Mouse (Mus musculus) induced T-regulatory cell, adult 2 months (primary cell): Measurements from ENCODE around the gene Pld2.

Experiments
- DNase-seq: peaks from one replicate; pipeline ENCODE4 v3.0.0-alpha.2; 2012; ENCODE audit warnings: low read depth

The Pld2 gene

DNA sequence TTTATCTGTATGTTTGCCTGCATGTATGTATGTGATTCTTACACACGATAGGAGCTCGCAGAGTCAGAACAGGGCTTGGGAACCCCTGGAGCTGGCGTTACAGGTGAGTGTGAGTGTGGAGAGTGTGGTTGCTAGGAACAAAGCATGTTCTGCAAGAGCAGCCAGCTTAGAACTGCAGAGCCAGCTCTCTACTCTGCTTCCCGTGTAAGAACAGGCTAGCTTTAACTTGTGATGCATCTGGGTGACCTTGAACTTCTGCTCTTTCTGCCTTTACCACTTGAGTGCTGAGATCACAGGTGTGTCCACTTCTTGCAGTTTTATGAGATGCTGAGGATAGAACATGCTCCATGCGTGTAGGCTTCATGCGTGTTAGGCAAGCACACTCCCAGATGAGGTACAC, 39.1 kb downstream of the Pld2 start:
- no peak for DNase-seq

DNA sequence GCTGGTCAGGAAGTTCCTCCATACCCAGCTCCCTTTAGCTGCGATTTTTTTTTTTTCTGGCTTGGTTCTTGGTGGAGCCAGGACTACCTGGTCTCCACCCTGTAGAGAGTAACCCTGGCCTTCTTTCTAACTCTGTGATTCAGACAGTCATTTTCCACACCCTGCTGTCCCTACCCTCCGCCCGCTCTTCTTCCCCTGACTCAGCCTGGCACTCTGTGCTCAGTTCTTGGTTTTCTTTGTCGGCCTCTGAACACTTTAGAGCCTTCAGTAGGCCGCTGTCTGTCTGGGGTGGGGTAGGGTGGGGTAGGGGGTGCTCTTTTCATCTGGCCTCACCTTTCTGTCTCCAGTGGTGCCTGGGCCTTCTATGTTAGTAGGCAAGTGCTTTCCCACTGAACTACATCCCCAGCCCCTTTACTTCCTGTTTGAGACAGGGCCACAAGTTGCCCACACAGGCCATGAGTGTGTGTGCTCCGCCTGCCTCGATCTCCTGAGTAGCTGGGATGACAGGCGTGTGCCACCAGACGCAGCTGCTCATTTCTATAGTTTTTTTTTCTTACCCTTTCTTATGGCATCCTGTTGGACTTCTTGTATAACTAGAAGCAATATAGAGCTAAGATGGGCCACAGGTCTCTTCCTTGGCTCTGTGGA, 40.0 kb downstream of the Pld2 start:
- DNase-seq = peak; percentile 71

DNA sequence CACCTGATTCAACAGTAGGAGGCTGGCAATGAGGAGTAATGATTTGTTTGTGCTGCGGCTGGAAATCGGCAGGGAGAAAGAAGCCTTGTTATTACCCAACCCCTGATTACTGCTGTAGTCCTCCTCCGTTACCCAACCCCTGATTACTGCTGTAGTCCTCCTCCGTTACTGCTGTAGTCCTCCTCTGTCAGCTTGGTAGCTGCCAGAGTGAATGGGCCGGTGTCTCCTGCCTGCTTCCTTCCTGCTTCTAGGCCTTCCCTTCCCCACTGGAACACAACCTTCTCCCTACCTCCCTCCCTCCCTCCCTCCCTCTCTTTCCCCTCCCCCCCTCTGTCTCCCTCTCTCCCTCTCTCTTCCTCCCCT, 40.5 kb downstream of the Pld2 start:
- no peak for DNase-seq

- peak; percentile 83 for DNase-seq
These were observed 41.1 kb downstream of the Pld2 start for GRCm38 (mm10) chr11:70580921-70581320.

GRCm38 (mm10) chr11:70582196-70582595, 42.3 kb downstream of the Pld2 start:
- DNase-seq = no peak

GRCm38 (mm10) chr11:70583022-70583714, 43.3 kb downstream of the Pld2 start:
- DNase-seq = no peak

DNA sequence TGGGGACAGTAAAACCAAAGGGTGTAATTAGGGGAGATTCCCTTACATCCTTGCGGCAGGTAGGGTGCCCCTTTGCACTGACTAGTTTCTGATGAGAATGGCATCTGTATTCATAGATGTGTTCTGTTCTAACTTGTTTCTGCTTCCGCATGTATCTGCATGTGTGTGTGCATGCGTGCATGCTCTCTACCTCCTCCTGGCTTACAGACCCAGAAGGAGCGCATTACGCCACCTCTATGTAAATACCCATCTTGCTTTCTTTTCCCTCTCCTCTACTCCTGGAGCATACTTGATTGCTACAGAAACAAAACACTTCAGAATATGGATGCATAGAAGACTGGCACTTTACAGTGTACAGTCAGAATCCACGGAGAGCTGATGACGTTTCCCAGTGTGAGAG, 43.9 kb downstream of the Pld2 start:
- DNase-seq = no peak

- DNase-seq = no peak
These were observed 45.6 kb downstream of the Pld2 start for GRCm38 (mm10) chr11:70585457-70585856.

- no peak for DNase-seq
These were observed 46.4 kb downstream of the Pld2 start for GRCm38 (mm10) chr11:70586261-70586660.

- DNase-seq = no peak
These were observed 47.1 kb downstream of the Pld2 start for GRCm38 (mm10) chr11:70586954-70587353.

GRCm38 (mm10) chr11:70591733-70592132, 51.9 kb downstream of the Pld2 start:
- DNase-seq = peak; percentile 56

DNA sequence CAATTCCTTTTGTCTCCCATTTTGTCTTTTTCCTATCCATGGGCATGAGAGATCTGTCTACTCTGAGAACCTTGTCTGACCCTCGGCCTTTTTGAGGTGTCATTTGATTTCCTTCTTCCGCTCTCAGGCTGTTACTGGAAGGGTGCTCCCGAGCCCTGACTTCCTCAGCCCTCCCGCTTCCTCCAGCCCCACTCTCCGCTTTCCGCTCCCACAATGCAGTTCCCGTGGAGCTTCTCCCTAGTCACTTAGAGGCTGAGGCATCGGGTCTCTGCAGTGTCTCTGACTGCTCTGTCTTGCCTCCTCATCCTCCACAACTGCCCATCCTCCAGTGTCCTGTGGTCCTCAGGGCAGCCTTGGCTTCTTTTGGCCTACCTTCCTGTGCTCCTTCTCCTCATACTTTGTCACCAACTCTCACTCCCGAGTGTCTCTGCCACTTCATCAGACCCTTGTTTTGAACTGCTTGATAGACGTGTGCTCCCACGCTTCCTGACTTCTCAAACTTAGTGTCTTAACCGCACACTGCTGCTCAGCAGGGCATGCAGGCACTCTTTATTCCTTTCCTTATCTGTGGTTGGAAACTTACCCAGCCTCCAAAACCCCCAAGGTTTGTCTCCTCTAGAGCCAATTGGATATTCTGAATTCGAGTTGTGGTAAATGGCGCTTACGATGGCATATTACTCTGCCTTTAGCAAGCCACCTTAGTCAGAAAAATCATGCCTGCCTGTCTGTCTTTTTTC, 54.6 kb downstream of the Pld2 start:
- DNase-seq = peak; percentile 76

DNA sequence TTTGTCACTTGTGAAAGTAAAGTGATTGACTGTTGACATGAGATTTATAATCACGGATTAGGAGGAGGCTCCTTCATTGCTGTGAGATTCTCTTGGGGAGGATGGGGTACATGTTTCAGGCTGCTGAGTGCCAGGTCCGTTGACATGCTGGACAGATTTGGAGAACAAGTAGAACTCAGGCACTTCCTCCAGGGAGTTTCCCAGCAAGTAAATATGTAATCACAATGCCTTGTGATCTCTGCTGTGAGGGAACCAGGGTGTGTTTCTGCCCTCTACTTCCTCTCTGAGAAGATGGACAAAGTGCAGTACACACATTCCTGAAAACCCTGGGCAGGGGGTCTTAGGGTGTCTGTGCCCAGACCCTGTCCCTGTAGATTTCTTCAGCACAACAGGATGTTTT, 55.8 kb downstream of the Pld2 start:
- peak; percentile 62 for DNase-seq

- peak; percentile 20 for DNase-seq
These were observed 56.2 kb downstream of the Pld2 start for GRCm38 (mm10) chr11:70596094-70596493.

DNA sequence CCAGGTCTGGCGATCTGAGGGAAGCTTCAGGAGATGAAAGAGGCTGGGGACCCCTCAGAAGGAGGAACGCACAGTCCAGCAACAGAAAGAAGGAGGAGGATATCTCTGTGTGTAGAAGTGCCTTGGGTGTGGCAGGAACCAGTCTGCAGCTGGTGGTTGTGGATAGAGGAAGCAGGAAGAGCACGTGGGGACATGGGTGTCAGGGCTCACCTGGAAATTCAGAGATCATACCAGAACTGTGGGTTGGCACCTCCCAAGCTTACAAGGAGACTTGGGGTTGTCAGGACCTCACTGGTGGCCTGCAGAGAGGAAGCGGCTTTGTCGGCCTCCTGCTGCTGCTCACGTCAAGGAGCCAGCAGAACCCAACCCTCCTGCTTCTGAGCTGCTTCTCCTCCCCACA, 57.4 kb downstream of the Pld2 start:
- DNase-seq = peak; percentile 60

DNA sequence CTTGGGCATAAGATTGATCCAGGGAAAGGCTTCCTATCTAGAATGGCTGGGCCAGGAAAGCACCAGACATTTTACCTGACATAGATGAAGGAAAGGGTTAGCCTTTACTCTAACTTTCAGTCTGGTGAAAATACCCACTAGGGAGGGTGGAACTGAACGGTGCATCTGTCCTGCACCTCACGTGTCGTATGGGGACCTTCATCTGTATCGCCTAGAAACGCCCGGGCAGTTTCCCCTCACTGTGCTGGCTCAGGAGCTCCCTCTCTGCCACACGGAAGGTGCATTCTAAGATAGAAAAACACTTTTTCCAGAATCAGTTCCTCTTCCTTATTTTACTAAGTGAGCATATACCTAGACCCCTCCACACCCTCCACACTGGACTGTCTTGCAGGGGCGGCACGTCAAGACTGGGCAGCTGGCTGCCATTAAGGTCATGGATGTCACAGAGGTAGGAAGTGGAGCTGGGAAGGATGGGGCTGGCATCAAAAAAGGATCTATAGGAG, 58.6 kb downstream of the Pld2 start:
- no peak for DNase-seq

DNA sequence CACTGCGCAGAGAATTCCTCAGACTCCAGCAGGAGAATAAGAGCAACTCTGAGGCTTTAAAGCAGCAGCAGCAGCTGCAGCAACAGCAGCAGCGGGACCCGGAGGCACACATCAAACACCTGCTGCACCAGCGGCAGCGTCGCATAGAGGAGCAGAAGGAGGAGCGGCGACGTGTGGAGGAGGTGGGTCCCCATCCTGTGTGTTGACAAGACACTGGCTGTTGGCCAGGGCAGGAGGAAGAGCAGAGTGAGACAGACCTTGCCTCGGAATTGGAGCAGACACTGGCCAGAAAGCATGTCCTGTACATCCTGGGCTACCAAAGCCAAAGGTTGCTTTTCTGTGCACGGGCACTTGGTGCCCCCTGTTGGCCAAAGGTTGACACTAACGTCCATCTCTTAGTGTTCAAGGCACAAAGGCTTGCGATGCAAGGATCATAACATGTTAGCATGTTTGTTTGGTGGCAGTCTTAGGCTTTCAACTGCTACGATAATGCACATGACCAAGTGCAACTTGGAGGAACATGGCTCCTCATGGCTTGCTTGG, 65.2 kb downstream of the Pld2 start:
- peak; percentile 90 for DNase-seq

- no peak for DNase-seq
These were observed 66.9 kb downstream of the Pld2 start for GRCm38 (mm10) chr11:70606717-70607116.

DNA sequence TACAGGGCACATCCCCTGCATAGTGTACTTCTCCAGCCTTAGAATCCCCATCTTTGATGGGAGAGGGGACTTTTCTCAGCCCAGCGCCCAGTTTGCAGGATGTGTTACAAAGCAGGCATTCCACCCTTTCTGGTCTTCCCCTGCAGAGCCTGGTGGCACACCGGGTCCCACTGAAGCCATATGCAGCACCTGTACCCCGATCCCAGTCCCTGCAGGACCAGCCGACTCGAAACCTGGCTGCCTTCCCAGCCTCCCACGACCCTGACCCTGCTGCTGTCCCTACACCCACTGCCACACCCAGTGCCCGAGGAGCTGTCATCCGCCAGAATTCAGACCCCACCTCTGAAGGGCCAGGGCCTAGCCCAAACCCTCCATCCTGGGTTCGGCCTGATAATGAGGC, 67.7 kb downstream of the Pld2 start:
- DNase-seq = no peak
